Mouse (Mus musculus) kidney, adult 11 months (tissue): Measurements from ENCODE around the gene Rpl34.

Experiments used
- DNase-seq: peaks from one replicate; pipeline ENCODE4 v3.0.0; 2022

Rpl34 gene

DNA sequence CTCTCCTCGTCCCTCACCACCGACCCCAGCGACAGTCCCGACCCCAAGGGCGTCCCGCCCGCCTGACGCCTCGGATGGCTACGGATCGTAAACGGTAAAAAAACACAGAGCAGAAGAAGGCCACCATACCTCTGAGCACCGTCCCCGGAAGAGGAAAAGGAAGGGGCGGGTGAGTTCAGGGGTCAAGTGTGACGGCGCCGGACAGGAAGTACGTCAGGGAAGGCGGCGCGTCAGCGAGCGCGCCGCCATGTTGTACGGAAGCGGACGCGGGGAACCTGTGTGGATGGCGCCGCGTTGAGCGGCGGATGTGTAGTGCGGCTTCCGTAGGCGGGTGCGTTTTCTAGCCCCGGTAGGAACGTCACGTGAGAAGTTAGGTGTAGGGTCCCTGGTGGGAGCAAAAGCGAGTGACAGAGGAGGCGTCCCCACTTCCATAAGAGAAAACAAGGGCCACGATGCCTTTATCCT, at the start of gene Rpl34:
Gene Rpl34 (minus strand): TSS at position 210 of the 465 bp plus-strand sequence.
- peak; percentile 95 for DNase-seq

DNA sequence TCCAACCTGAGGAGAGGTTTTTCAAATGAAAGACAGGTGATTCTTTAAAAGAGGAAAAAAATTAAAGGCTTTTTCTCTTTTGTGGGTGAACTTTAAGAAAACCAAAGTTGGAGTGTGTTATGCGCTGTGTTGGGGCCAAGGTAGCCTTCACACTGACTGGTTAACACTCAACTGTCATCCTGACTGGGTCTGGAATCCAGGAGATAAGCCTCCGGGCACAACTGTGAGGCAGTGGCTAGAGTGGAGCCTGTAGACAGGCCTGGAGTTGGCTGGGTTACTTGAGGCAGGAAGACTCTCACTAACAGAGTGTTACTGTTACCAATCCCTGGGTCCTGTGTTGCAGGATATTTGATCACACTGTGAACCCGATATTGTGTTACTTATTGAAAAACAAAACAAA, 38.0 kb upstream of the Rpl34 start:
- DNase-seq: no peak

DNA sequence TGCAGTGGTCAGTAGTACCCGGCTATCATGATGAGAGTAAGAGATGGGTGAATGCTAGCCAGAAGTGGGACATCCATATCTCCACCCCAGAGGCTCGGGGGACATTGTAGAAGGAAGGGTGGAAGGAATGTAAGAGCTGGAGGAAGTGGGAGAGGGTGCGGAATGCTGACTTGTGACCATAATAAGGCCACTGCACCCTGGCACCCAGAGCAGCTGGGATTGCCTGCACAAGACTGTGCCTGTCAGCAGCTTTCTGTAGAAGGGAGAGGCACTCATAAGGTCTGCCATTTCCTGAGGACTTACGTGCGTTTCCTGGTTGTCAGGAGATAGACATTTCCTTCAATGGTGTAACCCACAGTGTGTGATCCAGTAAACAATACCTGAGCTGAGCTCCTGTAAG, 33.9 kb upstream of the Rpl34 start:
- no peak for DNase-seq

DNA sequence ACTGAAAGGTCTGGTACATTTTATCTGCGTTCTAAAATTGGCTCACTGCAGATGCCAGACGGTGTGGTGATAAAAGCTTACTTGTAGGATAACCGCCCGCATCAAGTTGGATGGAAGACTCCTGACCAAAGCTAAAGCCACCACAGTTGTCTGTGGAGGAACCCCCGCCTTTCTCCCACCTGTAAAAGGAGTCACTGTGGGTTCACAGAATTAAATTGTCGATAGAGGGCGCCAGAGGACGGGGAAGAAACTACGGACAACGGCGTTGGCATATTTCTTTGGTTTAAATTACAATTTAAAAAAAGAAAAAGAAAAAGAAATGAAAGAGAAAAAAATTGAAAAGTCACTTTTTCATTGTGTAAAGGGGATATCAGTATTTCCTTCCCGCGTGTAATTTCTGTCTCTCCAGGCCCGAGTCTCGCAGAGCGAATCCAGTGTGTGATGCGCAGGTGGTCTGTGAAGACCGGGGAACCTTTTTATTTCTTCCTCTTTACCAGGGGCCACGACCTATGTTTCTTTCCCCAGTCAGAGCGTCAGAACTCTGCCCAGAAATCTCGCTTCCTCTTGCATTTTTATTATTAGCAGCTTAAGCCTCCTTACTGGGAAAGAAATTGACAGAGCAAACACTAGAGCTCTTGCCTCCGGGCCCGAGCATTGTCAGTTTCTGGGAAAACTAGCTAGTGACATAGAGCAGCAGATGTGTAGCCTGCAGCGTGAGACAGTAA, 30.7 kb upstream of the Rpl34 start:
- DNase-seq: no peak

DNA sequence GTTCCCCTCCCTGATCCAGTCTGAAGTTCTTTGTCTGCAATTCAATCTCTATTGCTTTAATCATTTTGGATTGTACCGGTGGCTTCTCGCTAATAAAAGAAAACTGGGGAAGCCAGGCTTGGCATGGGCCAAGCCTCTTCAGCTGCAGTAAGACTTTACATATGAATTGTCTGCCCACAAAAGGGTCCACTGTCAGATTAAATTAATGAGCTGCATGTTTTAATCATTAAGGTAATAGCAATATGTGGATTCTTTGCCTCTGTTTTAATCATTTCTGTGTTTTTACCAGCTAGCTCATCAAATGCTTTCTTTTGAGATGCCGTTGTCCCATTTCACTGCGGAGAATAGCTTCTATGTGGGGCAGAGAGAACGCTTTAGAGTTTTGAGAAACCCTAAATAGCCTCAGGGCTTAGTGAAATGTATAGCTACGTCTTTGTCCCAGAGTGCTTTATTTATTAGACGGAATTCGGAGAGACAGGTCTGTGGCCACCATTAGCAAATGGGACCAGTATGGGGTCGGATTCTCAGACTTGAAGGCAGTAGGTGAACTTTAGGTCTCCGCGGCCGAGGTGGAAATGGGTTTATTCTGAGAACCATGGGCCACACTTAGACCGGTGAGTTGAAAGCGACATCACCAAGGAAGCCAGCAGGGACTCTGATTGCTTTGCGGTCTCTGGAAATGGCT, 28.1 kb upstream of the Rpl34 start:
- no peak for DNase-seq

DNA sequence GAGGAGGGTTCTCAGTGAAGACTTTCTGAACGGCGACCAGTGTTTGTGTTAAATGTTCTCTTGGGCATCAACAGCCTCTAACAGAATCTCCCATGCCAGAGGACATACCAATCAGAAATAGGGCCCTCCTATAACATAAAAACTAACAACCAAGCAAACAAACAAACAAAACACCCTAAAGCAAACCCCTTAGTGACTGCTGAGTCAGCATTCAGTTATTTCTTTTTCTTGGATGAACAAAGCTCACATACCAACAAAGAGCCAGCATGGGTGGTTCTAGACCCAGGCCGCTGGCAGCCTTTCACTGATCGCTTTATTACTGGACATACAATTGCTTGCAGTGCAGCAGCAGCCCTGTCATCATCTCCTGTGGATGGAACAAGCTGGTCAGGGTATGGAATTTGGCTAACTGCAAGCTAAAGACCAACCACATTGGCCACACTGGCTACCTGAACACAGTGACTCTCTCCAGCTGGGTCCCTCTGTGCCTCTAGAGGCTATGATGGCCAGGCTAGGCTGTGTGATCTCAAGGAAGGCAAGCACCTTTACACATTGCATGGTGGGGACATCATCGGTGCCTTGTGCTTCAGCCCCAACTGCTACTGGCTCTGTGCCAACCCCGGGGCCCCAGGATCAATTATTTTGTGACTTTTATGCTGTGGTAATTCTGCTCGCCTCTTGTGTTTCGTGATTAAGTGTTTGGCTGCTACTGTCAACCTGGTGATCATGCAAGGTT, 27.1 kb upstream of the Rpl34 start:
- no peak for DNase-seq

DNA sequence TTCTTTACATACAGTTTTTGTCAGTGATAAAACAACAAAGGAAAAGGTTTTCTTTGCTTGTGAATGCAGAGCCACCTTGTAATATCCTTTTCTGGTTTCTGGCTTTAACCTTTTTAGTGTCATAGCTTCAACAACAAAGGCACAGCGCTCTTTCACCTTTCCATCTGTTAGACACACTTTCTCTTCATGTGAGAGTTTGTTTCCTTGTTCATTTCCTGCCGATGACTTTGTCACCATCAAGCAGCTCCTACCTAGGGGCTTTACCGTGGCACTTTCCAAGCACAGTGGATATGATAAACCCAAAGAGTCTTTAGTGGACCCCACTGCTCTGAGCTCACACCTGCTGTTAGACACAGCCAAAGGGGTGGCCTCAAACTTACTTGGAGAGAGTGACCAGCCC, 19.0 kb upstream of the Rpl34 start:
- DNase-seq: no peak

DNA sequence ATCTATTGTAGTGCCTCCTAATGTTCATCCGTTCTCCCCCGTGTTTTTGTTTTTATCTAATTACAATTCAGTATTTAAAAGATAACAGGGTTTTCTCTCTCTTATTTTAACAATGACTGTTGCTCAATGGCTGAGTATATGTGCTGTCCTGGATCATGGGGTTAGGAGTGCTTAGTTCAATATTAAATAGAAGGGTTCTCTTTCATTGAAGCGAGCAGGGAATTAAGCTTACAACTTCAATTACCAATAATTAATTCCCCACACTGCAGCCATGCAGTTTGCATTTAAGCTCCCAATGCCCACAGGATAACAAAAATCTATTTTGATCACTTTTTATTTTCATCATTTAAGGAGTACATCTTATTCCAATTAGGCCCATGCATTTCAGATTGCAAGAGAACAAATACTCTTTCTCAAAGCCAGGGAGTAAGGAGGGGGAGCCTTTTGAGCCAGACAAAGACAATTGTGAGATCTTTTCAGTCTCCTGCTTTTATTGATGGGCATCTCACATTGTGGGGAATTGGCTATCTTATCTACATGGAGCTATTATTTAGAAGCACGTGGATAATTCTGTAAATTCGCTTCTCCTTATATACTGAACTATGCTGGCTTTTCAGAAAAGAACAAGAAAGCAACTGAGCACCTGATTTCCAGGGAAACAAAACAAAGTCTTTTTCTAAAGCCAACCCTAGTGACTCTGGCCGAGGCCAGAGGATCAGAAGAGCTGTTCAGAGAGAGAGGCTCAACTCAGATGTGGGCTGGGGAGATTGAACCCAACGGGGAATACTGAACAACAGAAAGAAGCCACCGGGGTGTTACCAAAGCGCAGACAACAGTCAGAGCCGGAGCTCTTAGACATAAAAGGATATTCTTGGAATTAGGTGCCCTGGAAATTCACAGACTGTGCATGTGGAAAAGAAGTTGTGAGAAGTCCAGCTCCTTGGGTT, 16.7 kb upstream of the Rpl34 start:
- no peak for DNase-seq

DNA sequence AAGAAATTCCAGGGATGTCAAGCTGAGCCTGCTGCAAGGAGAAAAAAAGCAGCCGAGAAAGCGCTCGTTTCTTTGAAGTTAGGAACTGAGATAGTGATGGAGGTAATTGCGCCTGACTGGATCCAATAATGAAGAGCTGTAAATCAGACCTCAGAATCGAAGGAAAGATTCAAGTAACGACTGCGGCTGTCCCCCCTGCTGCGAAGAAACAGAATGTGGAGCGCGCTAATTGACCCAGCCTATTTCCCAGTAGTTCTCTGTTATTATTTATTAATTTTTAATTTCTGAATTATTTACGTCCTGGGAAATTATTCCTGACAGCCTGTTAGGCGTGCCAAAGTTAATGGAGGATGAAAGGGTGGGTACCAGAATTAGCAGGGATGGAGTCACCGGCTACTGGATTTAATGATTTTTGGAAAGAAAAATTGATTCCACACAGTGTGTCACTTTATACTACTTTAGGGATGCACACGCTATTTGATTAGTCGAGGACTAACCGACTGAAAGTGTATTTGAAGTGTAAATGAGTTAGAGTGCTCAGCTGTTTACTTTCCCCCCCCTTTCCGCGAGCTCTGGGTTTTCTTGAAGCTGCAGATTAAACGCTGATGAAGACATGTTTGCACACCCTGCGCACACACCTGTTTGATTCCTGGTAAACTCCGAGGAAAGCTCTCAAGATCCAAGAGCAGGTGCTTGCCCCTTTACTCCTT, 7.6 kb upstream of the Rpl34 start:
- DNase-seq: no peak

DNA sequence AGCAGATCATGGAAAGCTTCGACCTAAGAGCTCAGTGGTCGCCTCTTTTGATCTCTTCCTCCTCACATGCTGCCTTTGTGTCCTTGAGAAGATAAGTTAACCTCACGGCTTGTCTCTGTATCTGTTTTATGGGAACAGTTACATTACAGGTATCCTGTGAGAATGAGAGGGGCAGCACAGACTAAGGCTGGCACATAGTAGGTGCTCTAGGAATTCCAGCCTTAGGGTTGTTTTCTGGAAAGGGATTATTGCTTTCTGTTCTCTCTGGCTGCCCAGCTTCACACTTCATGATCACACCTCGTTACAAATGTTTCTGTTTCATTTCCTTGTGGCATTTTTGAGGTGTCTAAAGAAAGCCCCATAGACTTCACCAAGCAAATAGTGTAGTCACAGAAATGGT, 6.6 kb upstream of the Rpl34 start:
- no peak for DNase-seq

DNA sequence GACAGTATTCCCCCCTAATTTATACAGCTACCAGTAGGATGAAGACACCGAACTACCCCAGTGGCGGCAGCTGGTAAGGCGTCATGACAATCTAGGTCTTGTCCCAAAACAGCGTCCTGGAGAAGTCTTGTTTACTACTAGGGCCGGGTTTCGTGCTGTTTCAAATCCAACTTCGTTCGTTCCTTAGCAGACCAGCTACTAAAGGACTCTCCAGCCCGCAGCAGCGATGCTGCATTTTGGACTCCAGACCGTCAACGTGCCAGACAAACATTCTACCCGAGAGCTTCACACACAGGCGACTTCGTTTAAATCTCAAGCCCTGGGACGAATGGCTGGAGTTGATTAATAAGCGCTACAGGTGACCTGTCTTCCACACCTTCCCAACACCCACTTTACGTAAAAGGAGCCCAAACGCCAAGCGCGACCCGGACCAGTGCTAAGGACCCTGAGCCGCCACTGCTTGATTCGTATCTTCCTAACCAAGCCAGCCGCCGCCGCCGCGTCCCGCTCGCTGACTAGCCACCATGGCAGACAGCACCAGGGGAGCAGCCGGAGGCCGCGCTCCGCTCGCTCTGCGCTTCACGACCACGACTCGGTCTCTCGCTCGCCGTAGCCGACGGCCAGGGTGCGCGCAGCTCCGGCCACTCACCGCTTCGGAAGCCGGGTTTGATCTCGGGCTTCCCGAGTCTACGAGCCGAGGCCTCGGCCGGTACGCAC, 568 bp downstream of the Rpl34 start:
- peak; percentile 18 for DNase-seq

DNA sequence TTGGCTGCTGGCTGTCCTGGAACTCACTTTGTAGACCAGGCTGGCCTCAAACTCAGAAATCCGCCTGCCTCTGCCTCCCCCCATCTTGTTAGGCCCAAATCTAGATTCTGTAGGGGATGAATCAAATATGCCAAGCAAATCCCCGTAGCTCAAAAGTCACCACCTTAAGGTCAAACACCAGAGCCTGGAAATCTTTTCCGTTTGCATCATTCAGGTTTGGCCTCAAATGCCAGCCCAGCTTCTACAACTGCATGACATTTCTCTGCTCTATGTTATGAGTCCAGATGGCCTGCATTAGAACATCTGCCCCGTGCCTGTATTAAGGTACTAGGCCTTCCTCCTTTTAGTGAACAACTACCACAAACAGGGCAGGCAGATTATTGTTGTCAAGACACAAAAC, 2.5 kb downstream of the Rpl34 start:
- no peak for DNase-seq

DNA sequence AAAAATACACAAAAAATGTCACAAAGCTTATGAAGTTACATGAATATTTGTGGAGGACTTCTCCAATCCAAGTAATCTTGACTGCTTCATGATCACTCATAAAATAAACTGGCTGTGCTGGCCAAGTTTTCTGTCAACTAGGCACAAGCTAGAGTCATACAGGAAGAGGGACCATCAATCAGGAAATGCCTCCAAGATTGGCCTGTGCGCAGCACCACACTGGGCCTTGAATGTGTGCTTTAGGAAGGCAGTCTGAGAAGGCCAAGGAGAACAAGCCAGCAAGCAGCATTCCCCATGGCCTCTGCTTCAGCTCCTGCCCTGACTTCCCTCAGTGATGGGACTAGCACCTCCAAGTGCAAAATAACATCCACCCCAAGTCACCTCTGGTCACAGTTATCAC, 3.2 kb downstream of the Rpl34 start:
- DNase-seq: no peak

DNA sequence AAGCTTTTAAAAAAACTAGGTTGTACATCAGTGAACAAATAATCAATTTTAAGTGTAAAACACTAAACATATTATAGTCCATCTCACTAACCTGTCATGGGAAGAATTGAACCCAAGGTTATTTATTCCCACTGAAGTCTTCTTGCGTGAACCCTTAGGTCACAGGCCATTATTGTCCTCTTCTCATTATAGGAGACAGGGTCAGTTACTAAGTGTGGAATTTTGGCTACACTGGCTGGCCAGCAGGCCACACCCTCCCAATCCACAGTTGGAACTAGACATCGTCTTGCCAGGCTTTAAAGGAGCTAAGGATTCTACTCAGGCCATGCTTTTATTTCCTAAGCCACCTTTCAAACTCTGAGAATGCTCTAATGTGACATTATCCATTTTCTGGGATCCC, 4.5 kb downstream of the Rpl34 start:
- DNase-seq: no peak

DNA sequence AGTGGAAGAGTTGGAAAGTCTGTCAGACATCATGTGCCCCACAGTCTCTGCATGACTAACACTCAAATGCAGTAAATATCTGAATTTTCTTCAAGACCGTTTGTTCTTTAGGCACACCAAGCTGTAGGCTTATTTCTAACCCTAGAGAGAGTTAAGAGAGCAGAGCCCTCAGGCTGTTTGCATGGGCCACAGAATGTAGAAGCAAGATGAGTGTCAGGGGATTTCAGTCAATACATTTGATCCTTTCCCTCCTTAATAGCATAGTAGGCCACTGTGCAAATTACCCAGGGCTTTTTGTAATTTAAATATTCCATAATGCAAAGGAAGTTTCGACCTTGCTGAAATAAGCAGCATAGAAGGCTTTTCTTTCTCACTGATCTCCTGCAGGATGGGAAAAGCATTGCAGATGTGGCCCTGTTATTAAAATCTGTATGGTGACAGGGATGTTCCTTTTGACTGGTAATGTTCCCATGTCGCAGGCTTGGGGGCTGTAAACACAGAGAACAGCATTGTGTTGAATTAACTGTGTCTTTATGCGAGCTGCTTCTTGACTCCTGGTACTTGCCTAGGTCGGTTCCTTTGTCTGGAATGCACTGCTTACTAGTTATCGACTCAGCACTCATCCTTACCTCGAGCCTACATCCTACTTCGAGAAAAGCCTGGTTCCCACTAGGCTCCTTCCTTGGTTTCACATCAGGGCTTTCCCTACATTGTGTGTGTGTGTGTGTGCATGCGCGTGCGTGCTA, 7.3 kb downstream of the Rpl34 start:
- DNase-seq: no peak

DNA sequence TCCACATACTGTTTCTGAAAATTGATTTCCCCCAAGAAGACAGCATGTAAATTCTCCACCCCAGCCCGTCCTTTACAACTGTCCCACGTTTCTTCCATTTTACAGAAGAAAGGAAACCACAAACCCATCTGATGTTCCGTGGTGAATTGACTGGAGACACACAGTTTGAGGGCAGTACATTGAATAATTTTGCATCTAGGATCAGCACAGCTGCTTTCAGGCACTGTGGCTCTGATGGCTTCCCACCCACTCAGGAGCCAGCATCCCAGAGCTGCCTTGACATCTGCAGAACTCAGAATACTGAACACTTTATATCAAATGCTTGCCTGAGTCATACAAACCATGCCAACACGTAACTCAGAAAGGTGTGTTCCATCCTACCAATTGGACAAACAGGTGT, 10.0 kb downstream of the Rpl34 start:
- no peak for DNase-seq

DNA sequence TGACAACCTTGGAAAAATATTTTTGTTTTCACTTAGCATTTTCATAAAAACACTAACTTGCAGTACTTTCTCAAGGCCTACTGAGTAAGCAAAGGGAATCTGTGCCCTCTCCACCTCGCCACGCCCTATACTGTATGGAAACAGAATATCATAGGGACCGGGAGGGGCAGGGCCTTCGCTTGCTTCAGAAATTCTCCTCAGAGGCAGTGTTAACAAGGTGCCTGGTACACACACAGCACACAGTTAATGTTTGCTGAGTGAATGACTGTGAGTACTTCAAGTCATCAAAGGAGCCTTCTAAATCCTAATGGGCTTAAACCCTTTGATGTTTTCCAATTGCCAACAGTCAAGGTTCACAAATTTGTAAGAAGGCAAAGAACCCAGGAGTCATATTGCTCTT, 11.3 kb downstream of the Rpl34 start:
- DNase-seq: no peak

DNA sequence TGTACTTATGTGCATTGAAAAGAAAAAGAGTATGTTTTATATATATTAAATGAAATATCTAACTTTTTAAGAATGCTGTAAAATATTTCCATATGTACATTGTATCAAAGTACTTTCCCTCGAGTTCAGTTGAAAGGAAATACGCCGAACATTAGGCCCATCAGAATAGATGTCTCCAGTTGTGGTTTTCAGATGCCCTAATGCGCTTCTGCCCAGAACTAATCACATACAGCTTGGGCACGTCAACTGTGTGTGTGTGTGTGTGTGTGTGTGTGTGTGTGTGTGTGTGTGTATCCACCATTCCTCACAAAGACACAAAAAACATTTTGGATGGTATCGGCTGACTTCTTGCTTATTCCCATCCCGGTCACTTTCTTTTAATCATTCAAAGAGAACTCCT, 13.6 kb downstream of the Rpl34 start:
- no peak for DNase-seq

DNA sequence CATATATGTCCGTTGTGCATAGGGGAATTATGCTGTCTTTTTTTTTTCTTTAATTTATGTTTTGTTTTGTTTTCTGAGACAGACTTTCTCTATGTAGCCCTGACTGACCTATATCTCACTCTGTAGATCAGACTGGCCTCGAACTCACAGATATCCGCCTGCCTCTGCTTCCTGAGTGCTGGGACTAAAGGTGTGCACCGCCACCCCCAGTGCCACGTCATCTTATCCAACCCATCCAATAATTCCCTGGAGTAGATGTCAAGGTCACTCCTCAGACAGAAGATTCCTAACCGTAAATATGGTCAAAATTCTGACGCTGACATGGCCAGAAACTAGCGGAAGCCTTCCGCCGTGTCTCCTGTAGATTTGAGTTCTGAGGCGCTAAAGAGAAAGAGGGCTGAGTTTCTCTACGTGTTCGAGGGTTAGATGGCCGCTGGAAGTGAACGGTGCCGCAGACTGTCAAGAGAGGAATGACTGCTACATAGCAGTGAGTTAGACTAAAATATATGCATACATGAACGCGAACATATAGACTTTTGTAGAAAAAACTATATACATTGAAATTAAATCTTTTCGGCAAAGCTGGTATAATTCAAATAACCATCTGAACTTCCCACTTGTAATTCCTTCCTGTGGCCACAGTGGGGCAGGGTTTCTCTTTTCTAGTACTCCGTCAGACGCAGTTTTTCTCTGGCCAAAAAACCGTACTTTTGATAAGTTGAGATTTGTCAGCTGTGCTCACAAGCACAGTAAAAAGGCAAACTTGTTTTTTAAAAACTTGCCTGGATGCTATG, 15.2 kb downstream of the Rpl34 start:
- peak; percentile 35 for DNase-seq

DNA sequence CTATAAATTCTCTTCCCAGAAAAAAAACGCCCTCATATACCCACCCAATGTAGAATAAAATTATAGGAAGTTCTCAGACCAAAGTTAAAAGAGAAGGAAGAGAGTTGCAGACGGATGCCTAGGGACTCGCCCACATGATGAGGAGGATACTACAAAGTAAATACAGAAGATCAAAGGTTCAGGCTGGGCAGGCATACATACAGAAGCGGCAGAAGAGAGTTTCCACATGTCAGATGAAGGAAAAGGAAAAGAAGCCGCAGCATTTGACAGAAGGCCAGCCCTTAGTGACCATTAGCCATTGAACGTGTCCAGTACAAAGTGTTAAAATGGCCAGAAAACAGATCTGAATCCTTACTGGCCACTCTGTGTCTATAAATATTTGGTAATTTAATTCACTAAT, 17.3 kb downstream of the Rpl34 start:
- DNase-seq: no peak
